Mouse (Mus musculus) lung, postnatal 10 days (tissue): ENCODE data around the gene Cln6.
"Not testable (repeated sequence)": the region's sequence is repeated elsewhere in the genome, so short reads cannot be mapped to it uniquely, and the experiment has no call there.

Source experiments
- DNase-seq: peaks from one replicate; pipeline ENCODE4 v3.0.0; 2021

Gene Cln6

GRCm38 (mm10) chr9:62829877-62830276 is 8.7 kb upstream of the Cln6 start:
- no peak for DNase-seq

DNA sequence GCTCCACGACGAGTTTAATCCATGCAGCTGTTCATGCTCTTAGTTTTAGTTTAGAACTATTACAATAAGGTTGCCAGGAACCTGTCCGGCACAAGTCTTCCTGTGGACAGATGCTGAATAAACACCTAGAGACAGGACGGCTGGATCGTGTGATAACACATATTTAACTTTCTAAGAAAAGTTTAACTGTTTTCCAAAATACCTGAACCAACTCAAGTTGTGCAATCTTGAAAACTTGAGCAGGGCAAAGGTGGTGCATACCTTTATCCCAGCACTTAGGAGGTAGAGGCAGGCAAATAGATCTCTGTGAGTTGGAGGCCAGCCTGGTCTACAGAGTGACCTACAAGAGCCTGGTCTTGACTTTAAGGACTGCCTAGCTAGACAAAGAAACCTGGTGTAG is 3.7 kb upstream of the Cln6 start:
- no peak for DNase-seq

GRCm38 (mm10) chr9:62835705-62836446 is 2.7 kb upstream of the Cln6 start:
- DNase-seq, result no peak

DNA sequence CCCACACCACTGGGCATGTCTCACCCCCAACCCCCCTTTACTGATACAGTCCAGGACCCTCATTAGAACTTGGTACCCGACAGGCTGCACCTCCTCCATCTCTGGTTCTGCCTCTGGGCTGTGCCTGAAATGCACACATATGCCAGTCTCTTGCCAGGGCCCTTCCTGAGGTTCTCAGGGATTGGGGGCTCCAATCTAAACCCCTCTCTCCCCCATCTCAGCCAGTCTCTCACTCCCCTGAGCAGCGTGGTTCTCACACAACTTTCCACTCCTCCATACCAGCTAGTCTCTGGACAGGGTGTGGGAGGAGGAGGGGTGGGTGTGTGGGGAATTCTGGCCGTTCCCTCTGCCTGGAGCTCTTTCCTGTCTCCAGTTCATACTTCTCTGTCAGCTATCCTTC is 974 bp upstream of the Cln6 start:
- no peak for DNase-seq

DNA sequence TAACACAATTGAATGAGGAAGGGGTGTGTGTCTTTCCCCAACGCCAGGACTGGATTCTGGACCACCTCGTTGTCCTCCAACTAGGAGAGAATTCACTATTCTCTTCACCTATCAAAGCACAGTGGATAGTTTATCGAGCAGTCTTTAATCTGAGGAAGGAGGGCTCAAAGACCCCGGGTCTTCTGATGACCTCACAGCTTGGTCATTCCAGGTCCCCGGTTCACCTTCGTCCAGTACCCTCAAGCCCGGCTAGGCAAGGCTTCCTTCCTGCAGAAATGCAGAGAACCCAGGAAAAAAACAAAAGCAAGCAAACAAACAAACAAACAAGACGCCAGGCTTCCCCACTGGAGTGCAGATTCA is 459 bp upstream of the Cln6 start:
- no peak for DNase-seq

DNA sequence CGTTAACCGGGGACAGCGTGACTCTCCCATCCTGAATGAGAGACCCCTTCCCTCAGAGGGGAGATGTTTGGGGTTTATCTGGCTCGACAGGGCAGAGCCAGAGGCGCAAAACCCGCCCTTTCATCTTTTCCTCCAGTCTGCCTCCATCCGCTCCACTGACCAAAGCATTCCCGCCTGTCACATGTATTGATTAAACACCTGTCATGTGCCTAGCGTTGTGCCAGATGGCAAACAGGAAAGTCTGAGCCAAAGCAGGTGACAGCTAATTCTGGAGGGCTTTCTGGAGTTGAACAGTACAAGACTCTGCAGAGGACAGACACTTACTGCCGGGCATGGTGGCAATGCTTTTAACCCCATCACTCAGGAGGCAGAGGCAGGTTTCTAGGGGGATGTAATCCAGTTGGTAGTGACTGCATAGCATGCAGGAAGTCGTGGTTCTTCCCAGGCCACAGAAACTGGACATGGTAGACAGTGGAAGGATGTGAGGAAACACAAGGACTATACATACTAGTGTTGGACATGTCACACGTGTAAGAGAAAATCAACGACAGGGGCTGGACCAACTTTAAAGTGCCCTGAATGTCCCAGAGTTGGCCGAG is 686 bp downstream of the Cln6 start:
- no peak for DNase-seq

- DNase-seq, result no peak
Measured at GRCm38 (mm10) chr9:62843356-62844024, 4.9 kb downstream of the Cln6 start.

GRCm38 (mm10) chr9:62844461-62844860 is 5.9 kb downstream of the Cln6 start:
- DNase-seq, result no peak

GRCm38 (mm10) chr9:62847694-62848093 is 9.1 kb downstream of the Cln6 start:
- peak; percentile 93 for DNase-seq

GRCm38 (mm10) chr9:62848641-62849040 is 10.1 kb downstream of the Cln6 start:
- no peak for DNase-seq

DNA sequence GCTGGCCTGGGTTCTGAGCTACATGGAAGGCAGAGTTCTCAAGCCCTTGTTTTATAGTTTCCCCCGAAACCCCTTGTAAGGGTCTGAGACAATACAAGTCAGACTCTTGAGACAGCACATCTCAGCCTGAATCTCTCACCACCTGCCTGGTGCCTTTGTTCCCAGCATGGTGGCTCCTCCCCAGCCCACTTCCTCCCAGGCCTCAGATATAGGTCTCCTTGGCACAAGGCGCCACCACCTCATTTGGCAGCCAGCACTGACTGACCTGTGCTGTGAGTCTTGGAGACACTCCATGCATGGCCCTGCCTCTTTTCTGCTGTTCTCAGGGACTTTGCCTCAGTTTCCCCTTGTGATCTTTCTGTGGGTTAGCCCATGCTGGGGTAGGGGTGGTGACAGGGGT is 13.0 kb downstream of the Cln6 start:
- no peak for DNase-seq

- peak; percentile 39 for DNase-seq
Measured at GRCm38 (mm10) chr9:62854483-62854882, 15.9 kb downstream of the Cln6 start.

DNA sequence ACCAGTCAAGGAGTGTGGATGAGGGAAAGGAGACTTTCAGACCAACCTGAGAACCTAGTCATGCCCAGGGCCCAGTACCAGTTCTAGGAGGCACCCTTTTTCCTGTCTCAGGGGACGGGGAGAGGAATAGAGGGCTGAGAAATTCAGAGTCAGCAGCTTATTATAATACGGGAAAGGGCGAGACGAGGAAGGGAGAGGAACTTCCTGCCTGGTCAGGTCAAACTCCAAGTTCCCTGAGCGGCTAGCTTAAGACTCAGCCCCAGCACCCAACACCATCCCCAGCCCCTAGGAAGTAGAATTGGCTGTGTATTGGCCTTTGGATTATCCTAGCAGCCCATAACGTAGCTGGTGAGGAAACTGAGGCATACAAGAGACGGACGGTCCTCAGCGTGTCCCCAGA is 18.6 kb downstream of the Cln6 start:
- DNase-seq, result peak; percentile 37

GRCm38 (mm10) chr9:62857719-62858261 is 19.2 kb downstream of the Cln6 start, which contains the start of gene Calml4:
Gene Calml4 (plus strand): TSS chr9:62858080.
- peak; percentile 93 for DNase-seq

DNA sequence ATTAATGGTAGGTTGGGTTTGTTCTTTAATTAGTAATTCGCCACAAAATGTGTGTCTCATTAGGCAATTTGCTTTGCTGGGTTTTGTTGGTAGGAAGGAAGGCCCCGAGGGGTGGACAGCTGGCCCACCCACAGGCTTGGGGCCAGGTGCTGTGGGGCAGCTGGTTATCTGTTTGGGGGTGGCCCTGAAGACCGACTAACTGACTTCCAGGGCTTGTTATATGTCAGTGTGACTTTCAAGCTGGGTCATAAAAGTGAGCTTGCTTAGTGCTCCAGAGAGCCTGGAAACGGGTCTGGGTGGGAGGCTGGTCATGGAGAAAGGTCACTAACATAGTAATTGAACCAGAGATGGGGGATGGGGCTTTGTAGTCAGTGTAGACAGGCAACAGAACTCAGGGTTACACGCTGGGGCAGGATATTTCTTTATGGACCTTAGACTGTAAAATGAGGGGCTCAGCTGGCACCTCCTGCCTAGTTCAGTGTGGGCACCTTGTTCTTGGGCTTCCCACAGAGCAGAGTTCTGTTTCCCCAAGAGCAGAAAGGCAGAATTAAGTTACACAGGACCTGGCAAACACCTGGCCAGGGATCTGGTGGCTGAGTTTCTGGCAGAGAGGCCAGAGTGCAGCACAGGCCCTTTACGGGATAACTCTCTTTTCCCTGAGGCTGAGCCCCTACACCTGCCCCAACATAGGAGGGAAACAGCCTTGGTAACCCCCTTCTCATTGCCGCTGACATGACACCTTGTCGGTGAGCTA is 19.9 kb downstream of the Cln6 start:
- DNase-seq, result no peak

- not testable (repeated sequence) for DNase-seq
Measured at GRCm38 (mm10) chr9:62860102-62860501, 21.5 kb downstream of the Cln6 start.

DNA sequence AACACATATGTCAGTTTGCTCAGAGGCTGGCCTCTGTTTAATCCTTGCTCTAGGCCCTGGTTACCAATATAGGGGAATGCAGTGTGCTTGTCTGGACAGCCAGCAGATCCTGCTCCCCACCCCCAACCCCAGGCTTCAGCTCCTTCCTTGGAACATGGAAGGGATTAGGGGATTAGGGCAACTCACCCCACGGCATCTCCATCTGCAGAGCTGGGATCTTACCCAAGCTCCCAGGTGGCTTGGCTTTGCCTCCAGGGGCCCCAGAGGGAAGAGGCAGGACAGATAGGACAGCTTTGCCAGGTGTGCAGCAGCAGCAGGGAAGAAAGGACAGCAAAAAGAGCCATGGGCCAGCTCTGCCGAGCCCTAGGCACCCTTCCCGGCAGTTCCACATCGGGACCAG is 22.3 kb downstream of the Cln6 start:
- DNase-seq, result no peak

DNA sequence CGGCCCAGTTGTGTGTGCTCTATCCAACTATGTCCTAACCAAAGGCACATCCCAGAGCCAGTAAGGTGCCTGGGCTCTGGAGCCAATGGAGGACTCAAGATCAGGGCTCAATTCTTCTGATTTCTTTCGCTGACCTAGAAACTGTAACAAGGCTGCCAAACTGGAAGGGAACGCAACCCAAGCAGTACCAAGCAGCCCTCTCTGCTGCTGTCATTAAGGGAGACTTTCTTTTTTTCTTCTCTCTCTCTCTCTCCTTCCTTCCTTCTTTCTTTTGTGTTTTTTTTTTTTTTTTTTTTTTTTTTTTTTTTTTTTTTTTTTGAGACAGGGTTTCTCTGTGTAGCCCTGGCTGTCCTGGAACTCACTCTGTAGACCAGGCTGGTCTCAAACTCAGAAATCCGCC is 30.7 kb downstream of the Cln6 start:
- not testable (repeated sequence) for DNase-seq

- DNase-seq, result no peak
Measured at GRCm38 (mm10) chr9:62870728-62871127, 32.1 kb downstream of the Cln6 start.

DNA sequence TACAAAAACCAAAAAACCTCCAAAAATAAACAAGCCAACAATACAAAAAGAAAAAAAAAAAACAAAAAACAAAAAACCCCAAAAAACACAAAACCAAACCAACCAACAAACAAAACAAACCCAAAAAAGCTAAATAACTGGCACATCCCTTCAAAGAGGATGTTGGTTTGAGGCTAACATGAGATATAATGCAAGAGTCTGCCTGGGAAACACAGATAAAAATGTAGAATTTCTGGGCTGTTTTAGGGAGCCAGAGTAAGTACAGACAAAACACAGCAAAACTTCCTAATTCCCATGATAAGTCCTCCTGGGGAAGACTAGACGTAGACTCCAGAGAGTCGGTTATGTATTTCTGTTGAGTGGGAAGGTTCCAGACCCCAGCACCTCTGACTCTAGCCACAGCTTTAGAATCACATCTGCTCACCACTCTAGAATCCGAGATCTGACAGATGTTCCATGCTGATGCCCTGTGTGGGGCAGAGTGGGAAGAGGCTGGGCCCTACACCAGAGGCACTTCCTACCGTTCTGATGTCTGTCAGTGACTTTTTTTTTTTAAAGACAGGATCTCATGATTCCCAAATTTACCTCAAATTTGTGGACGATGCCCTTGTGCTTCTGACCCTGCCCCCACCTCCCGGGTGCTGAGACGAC is 38.5 kb downstream of the Cln6 start:
- no peak for DNase-seq

DNA sequence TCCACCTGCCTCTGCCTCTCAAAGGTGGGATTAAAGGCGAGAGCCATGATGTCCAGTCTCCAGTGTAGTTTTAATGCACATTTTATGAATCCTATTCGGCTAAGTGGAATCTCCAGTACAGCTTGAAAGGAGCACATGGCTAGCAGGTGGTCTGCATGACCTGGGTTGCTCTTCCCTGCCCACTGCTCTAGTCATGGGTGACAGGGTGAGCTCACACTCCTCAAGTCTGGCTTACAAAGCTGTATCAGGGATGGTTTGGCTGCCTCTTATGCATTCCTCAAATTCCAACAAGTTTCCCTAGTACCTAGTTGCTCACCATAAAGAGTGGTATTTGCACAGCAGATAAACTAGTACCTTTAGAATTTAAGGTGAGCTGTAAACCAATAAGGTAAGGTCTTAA is 39.2 kb downstream of the Cln6 start:
- no peak for DNase-seq

GRCm38 (mm10) chr9:62881871-62882270 is 43.3 kb downstream of the Cln6 start:
- DNase-seq, result peak; percentile 81

- peak; percentile 30 for DNase-seq
Measured at GRCm38 (mm10) chr9:62894486-62894885, 55.9 kb downstream of the Cln6 start.
